Mouse (Mus musculus) Muller cell, postnatal 12 days (primary cell): ENCODE measurements around the gene Trim80.
A peak's percentile ranks its signal among the peaks of the same experiment; 100 is the strongest.

Experiments used
- DNase-seq: peaks from one replicate; pipeline ENCODE4 v3.0.0-alpha.2; 2015; ENCODE audit errors: inconsistent ontology term

Gene Trim80

GRCm38 (mm10) chr11:115439906-115440595 is at the start of gene Trim80:
Gene Trim80 (plus strand): TSS chr11:115440545.
- no peak for DNase-seq

GRCm38 (mm10) chr11:115391358-115391757 is 49.0 kb upstream of the Trim80 start:
- DNase-seq, result no peak

- no peak for DNase-seq
Measured at GRCm38 (mm10) chr11:115393721-115394325, 46.5 kb upstream of the Trim80 start.

- DNase-seq, result no peak
Measured at GRCm38 (mm10) chr11:115398085-115398484, 42.3 kb upstream of the Trim80 start.

- peak; percentile 73 for DNase-seq
Measured at GRCm38 (mm10) chr11:115400126-115400525, 40.2 kb upstream of the Trim80 start.

- no peak for DNase-seq
Measured at GRCm38 (mm10) chr11:115400630-115401391, 39.5 kb upstream of the Trim80 start.

- DNase-seq, result peak; percentile 85
Measured at GRCm38 (mm10) chr11:115403338-115404124, 36.8 kb upstream of the Trim80 start, which contains the start of gene Mrpl58. Gene Mrpl58 (plus strand): TSS chr11:115403752.

GRCm38 (mm10) chr11:115405723-115406122 is 34.6 kb upstream of the Trim80 start:
- DNase-seq, result no peak

GRCm38 (mm10) chr11:115406858-115407401 is 33.4 kb upstream of the Trim80 start:
- DNase-seq, result no peak

- DNase-seq, result no peak
Measured at GRCm38 (mm10) chr11:115408266-115408920, 32.0 kb upstream of the Trim80 start.

- peak; percentile 46 for DNase-seq
Measured at GRCm38 (mm10) chr11:115409556-115409955, 30.8 kb upstream of the Trim80 start.

GRCm38 (mm10) chr11:115419531-115420237 is 20.7 kb upstream of the Trim80 start, which contains the start of the genes Atp5h and Kctd2:
Gene Atp5h (minus strand): TSS chr11:115419962.
Gene Kctd2 (plus strand): TSS chr11:115420128.
- peak; percentile 97 for DNase-seq

- DNase-seq, result peak; percentile 72
Measured at GRCm38 (mm10) chr11:115420336-115421190, 19.8 kb upstream of the Trim80 start.

GRCm38 (mm10) chr11:115421328-115421727 is 19.0 kb upstream of the Trim80 start:
- no peak for DNase-seq

GRCm38 (mm10) chr11:115421972-115422371 is 18.4 kb upstream of the Trim80 start:
- DNase-seq, result no peak

- DNase-seq, result no peak
Measured at GRCm38 (mm10) chr11:115423091-115423490, 17.3 kb upstream of the Trim80 start.

GRCm38 (mm10) chr11:115424666-115425065 is 15.7 kb upstream of the Trim80 start:
- DNase-seq, result no peak

GRCm38 (mm10) chr11:115425671-115426070 is 14.7 kb upstream of the Trim80 start:
- no peak for DNase-seq
